Mouse (Mus musculus) olfactory bulb, adult 2 months (tissue): ENCODE results near the gene Atp1a4.

Experiments used
- CTCF ChIP-seq: fragments of 200-500 bp; IDR thresholded peaks from 2 replicates; pipeline ENCODE4 v1.5.1; 2012; ENCODE audit warnings: low read depth, mild to moderate bottlenecking, low read length, moderate library complexity; ENCODE audit not compliant: insufficient read depth
- POLR2A ChIP-seq: fragments of 200-500 bp; IDR thresholded peaks from 2 replicates; pipeline ENCODE4 v1.6.1; 2012; ENCODE audit warnings: mild to moderate bottlenecking, low read depth, low read length, moderate library complexity; ENCODE audit not compliant: insufficient read depth

DNA sequence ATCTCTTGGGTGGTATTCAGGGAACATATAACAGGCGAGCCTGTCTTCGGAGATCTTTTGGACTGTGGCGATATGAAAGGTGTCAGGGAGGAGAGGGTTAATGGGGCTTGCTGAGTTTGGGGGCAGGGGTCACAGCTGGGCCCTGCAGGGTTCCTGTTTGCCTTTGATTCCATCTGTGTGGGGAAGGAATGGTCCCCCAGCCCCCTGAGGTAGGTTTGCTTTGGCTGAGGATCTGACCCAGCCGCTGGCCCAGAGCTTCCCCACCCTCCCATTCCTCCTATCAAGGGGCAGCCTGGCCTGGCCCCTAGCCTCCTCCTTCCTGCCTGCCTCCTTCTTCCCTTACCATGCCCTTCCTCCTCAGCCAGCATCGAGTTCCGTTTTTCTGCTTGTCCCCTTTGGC lies 44.6 kb upstream of the Atp1a4 start:
- TF ChIP-seq POLR2A (no peak), CTCF (no peak)
